Mouse (Mus musculus) right cerebral cortex, adult 18-20 months (tissue): ENCODE data around the gene Acox1.
A peak's percentile ranks its signal among the peaks of the same experiment; 100 is the strongest.

Experiments
- DNase-seq: peaks from one replicate; pipeline ENCODE4 v3.0.0; 2022; ENCODE audit warnings: mixed read lengths

Gene Acox1

DNA sequence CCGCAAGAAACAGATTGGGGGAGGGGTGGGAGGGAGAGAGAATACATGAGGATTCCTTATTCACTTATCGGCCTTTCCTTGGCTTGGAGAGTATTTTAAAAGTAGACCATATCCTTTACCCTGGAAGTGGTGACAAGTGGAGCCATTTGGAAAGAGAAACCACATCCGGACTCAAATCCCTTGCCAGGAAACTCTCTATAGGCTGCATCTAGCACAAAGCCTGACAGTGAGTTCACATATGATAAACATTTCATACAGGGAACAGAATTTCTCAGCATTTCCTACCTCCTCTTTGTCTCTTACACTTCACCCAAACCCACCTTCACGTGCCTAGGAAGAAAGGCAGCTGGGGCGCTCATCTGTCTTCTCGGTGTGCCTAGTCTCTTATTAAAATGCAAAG lies 31.6 kb downstream of the Acox1 start:
- DNase-seq: no peak

- no peak for DNase-seq
Measured at GRCm38 (mm10) chr11:116163002-116163401, 35.8 kb downstream of the Acox1 start.

DNA sequence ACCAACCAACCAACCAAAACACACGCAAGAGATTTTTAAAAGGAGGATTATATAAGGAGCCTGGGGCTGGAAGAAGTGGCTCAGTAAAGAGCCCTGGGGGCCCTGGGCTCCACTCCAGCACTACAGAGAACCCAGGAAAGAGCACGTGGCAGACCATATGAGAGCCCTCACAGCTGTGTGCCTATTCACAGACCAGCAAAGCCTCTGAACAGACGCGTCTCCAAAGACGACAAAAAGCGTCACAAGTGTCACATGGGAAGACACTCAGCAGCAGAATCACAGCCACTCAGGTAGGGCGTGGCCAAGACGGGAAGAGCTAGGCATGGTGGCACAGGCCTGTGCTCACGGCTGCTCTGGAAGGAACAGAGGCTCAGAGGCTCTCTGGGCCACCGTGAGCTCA lies 36.7 kb downstream of the Acox1 start:
- peak; percentile 66 for DNase-seq

- no peak for DNase-seq
Measured at GRCm38 (mm10) chr11:116161312-116161711, 37.5 kb downstream of the Acox1 start.

GRCm38 (mm10) chr11:116150960-116151359 lies 47.9 kb downstream of the Acox1 start:
- no peak for DNase-seq

GRCm38 (mm10) chr11:116149341-116149740 lies 49.5 kb downstream of the Acox1 start:
- no peak for DNase-seq

DNA sequence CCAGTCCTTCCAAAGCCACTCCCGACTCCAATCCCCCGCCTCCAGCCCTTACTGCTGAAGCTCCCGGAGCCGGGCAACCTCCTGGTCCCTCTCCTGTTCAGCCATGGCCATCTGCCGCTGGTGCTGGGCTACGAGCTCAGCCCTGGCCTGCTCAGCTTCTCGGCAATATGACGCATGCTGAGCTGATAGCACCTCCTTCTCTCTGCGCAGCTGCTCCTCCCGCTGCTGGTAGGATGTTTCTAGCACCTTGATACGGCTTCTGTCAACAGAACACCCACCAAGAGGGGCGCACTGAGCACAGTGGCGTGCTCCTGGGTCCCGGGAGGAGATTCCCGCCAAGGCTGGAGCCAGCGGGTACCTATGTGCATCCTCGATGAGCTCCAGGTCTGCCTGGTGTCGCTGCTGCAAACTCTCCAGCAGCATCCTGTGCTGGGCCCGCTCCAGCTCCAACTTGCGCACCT lies 50.1 kb downstream of the Acox1 start:
- DNase-seq: peak; percentile 79

- DNase-seq: peak; percentile 88
Measured at GRCm38 (mm10) chr11:116146294-116146985, 52.4 kb downstream of the Acox1 start.

DNA sequence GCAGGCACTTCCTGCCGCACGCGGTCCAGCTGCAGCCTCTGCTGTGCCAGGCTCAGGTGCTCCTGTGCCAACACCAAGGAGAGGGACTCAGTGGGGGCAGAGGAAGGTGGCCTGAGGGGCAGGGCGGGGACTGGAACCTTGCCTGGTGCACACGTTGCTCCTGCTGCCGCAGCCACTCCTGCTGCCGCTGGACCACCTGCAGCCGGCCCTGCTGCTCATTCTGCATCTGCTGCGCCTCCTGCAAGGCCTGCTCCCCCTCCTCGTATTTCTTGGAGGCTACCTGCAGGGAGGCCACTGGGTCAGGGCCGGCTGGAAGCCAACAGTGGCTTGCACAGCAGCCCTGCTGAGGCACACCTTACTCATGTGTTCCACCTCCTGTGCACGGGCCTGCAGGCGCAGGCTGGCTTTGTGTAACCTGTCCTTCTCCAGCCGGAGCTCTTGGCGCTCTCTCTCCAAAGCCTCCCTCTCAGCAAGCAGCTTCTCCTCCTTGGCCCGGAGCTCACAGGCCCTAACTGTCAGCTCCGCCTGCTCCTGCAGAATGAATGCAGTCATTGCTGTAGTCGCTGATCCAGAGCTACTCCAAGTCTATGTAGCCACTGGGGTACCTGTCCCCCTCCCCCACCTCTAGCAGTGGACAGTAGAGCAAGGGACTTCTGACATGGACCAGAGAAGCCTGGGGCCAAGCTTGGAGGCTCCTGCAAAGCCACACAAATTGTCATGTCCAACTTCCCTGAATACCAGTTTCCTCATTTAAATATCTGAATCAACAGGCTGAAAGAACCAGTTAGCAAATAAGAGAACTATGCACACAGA lies 53.2 kb downstream of the Acox1 start:
- no peak for DNase-seq

GRCm38 (mm10) chr11:116143468-116143867 lies 55.4 kb downstream of the Acox1 start:
- DNase-seq: no peak

DNA sequence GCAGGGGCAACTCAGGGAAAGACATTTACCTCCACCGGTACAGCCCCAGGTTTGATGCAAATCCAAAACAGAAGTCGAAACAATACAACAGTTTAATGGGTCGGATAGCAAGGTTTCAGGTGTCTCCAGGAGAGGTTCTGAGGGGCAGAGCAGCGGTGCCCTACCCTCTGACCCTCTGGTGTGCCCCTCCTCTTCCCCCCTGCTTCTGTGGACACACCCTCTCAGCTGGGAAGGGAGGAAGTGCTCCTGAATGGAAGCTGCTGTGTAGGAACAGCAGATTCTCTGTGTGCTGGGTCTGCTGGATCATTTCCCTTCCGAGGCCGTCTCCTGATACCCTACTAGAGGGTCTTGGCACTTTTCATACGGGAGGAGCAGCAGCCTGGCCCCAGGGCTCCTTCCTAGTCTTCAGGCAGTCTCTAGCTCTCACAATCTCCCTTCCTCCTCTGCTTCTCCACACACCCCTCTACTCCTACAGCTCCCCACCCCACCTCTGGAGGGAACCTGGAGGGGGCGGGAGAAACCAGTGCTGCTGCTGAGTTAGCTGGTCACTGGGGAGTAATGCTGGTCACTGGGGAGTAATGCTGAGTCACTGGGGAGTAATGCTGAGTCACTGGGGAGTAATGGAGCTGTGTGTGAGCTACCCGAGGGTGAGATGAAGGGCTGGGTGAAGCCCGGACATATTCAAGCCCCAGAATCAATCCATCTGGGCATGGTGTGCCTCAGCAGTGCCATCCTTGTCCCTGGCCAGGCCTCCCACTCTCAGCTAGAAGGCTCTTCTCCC lies 56.4 kb downstream of the Acox1 start:
- no peak for DNase-seq

- peak; percentile 84 for DNase-seq
Measured at GRCm38 (mm10) chr11:116138468-116139138, 60.2 kb downstream of the Acox1 start, which contains the start of gene Mrpl38. TSS of gene Mrpl38 (minus strand) at chr11:116138868.

DNA sequence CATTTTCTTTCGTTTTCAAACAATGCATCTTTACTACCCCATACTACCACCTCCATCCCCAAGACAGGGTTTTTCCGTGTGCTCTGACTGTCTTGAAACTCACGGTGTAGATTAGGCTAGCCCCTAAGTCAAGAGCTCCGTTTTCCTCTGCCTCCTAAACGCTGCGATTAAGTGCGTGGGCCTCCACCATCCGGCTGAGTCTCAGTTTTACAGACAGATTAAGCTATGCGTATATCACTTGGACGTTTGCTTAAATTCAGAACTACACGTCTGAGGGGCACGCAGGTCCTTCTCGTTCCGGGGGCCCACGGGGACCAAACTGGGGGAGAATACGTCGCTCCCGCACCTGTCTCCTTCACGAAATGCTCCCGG lies 60.8 kb downstream of the Acox1 start:
- DNase-seq: no peak

GRCm38 (mm10) chr11:116134171-116134570 lies 64.7 kb downstream of the Acox1 start:
- no peak for DNase-seq

DNA sequence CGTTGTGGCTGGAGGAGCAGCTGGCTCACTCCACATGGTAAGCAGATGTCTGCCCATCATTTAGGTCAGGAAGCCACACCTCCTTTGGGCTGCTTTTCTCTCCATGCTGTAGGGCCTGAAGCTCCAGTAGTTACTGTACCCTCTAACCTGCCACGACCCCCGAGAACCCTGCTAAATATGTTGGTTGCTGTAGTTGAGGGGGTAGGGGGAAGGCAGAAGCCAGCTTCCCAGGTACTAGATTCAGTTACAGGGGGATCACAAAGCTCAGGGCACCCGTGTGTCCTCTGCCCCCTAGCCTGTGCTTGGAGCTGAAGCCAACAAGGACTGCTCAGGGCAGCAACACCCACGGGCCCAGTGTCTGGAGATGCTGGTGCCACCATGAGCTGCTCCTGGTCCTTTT lies 65.3 kb downstream of the Acox1 start:
- DNase-seq: no peak

- no peak for DNase-seq
Measured at GRCm38 (mm10) chr11:116132366-116133333, 66.2 kb downstream of the Acox1 start.

DNA sequence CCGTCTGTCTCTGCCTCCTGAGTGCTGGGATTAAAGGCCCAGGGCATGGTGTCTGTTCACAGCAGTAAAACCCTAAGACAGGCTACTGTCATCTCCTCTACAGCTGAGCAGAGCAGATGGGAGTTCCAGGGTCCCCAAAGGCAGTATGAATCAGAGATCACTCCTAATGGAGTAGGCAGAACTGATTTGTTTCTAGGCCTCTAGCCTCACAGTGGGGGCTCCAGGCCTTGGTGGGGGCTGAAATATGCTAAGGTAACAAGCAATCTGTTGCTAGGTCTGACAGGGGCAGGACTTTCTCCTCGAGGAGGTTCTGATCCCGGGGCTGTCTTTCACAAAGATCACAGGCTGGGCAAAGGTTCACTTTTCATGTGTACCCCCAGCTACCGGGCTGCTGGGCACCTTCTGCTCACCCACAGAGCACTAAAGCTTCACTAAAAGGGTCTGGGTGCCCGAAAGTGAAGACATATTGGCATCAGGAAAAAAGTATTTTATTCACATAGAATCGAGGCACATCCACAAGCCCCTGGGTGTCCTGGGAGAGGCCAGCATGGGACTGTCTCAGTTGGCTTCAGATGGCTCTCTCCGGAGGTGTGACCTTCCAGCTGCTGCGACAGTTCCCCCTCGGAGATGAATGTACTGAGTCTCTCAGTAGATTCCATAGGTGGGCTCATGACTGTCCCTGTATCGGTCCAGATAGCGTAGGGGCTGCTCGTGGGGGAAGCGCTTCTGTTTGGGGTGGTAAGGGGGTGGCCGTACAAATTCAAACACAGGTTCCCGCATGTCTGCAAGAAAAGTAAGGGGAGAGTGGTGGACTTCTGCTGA lies 67.3 kb downstream of the Acox1 start:
- DNase-seq: no peak

DNA sequence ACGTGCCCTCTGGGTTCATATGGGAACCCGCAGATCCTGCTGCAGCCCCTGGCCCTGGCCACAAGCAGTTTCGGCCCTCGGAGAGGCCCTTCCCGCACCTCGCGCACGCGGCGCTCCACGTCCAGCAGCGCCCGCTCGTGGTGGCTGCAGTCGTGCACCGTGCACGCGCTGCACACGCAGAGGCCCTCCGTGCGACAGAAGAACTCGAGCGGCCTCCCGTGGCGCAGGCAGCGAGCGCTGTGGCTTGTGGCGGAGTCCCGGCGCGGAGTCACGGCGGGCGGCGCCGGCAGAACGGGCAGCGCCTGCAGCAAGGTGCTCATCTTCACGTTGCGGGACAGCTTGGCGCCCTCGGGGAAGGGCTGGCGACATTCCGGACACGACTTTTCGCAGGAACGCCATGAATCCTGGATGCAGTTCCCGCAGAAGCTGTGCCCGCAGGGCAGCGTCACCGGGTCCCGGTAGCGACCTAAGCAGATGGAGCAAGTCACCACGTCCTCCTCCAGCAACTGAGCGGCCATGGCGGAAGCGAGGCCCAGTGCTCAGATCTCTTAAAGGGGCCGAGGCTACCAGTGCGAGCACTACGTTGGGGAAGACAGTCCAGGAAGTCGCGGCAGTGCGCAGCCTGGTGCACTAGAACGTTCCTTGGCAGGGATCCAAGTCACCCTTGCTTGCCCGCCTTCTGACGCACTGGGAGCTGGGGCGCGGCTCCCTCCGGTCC lies 68.2 kb downstream of the Acox1 start, which contains the start of gene Trim65:
Trim65 (minus strand) TSS at position 641 of the 718 bp plus-strand sequence.
- peak; percentile 90 for DNase-seq

GRCm38 (mm10) chr11:116129993-116130487 lies 68.8 kb downstream of the Acox1 start:
- DNase-seq: no peak
